In genomic region chr5:24451264-24452029, GRCm38 (mm10) we compare ENCODE assay signal across 8 mouse cellular contexts. TPM values are rescaled to one million over a fixed set of nuclear protein-coding genes. Genes with fewer than 3 reads are reported as not detected.
DNase-seq lines count a peak whose midpoint lies in the region; ATAC-seq and TF ChIP-seq lines count a peak whose summit lies in the region.

No protein-coding gene starts in this region.

- intact Hi-C loops in heart, adult 2 months (cut with DNase I), result loop anchor here (2.0 kb wide), 1 partner anchor 27 kb away; no protein-coding TSS in a partner anchor

- peak; percentile 64; the same call in 1 of the 2 replicates for TF ChIP-seq EP300 in heart, adult 2 months (IDR thresholded peaks at IDR 0.05; ENCODE audit: insufficient read depth, low read depth, low read length)

- TF ChIP-seq POLR2A in heart, adult 2 months (IDR thresholded peaks at IDR 0.05; ENCODE audit: insufficient read depth, low read depth, low read length), result peak; percentile 87

- DNase-seq in 416B (ENCODE audit: low read depth) (peak; percentile 92), liver (peak; percentile 91)
- peak; percentile 93 to 97 for DNase-seq in adrenal gland, postnatal 36 days
- peak; percentile 91 to 93 for DNase-seq in heart, adult 2 months
- peak; percentile 67 to 79 for DNase-seq in kidney, adult 8-10 months
- DNase-seq in spleen, postnatal 36 days (ENCODE audit: low spot score in 2 of 2), result peak; percentile 81 to 84

- H3K27ac ChIP-seq in embryonic facial prominence, embryonic 12.5 days, result peak overlapping the region; percentile 97
- H3K27ac ChIP-seq in heart, adult 2 months, result peak overlapping the region; percentile 93

- H3K4me3 ChIP-seq in embryonic facial prominence, embryonic 12.5 days, result peak overlapping the region; percentile 84
- peak overlapping the region; percentile 70 for H3K4me3 ChIP-seq in heart, adult 2 months

- no peaks in the 10 kb centered on the region for H3K27me3 ChIP-seq in embryonic facial prominence, embryonic 12.5 days
- H3K27me3 ChIP-seq in heart, adult 2 months (ENCODE audit: control insufficient read depth, insufficient read depth, low read length), result no peaks in the 10 kb centered on the region

- 2% methylated on average over 53 of the region's 66 CpGs for WGBS in embryonic facial prominence, embryonic 12.5 days
- WGBS in heart, adult 2 months, result 5% methylated on average over 54 of the region's 66 CpGs

- H3K79me2 ChIP-seq in heart, adult 2 months (replicated peaks; ENCODE audit: control insufficient read depth, insufficient read depth, low read length), result peaks cover 4% of the 10 kb centered on the region; the same call in 1 of the 2 replicates

- no peaks in the 10 kb centered on the region for H3K9me3 ChIP-seq in embryonic facial prominence, embryonic 12.5 days

- H3K4me2 ChIP-seq in embryonic facial prominence, embryonic 12.5 days (replicated peaks), result peak overlapping the region; percentile 97

- peak; percentile 52 for ATAC-seq in embryonic facial prominence, embryonic 12.5 days (ENCODE audit: insufficient number of reproducible peaks, insufficient read depth, low FRiP score, low TSS enrichment)
- peak; percentile 65 for ATAC-seq in monocyte, adult 5-6 weeks (replicated peaks; ENCODE audit: insufficient number of reproducible peaks, low FRiP score, low TSS enrichment, poor library complexity, severe bottlenecking)

- peak overlapping the region; percentile 97 for H3K9ac ChIP-seq in embryonic facial prominence, embryonic 12.5 days
- peak overlapping the region; percentile 90 for H3K9ac ChIP-seq in heart, adult 2 months (ENCODE audit: low read depth, low read length)

- peaks cover 54% of the 10 kb centered on the region for H3K4me1 ChIP-seq in embryonic facial prominence, embryonic 12.5 days
- peaks cover 25% of the 10 kb centered on the region for H3K4me1 ChIP-seq in heart, adult 2 months (ENCODE audit: control insufficient read depth, insufficient read depth, low read length)

- peak; percentile 21; the same call in 1 of the 2 replicates for TF ChIP-seq CTCF in heart, adult 2 months (IDR thresholded peaks at IDR 0.05)

- H3K36me3 ChIP-seq in embryonic facial prominence, embryonic 12.5 days, result no peaks in the 10 kb centered on the region
- no peaks in the 10 kb centered on the region for H3K36me3 ChIP-seq in heart, adult 2 months (ENCODE audit: control insufficient read depth, insufficient read depth, low read length)

RNA-seq across cellular contexts. Expression of gene Agap3, which starts 0.5 kb away (rescaled TPM):
- total RNA-seq in adrenal gland, postnatal 36 days (2021), result 10 to 100 TPM; 83.0 to 83.1 TPM
- 52.4 and 68.6 TPM in 2 replicates for polyA plus RNA-seq in embryonic facial prominence, embryonic 12.5 days (2016; fragmentation: Nextera tagmentation; extraction: Ambion mirVana)
- total RNA-seq in heart, adult 2 months (2021), result 100 to 1,000 TPM in 1 of 2 experiments, 10 to 100 TPM in 1; 88.4 to 103 TPM
- polyA plus RNA-seq in heart, adult 2 months (2012; rRNA removed), result 78.1 and 102 TPM in 2 replicates
- total RNA-seq in monocyte, adult 5-6 weeks (2017), result 30.5 to 41.8 TPM (median 34.6 TPM) in 3 replicates

RNA-seq across cellular contexts. Expression of gene Tmub1, which starts 3.8 kb away (rescaled TPM):
- total RNA-seq in adrenal gland, postnatal 36 days (2021), result 10 to 100 TPM; 11.0 to 16.2 TPM
- polyA plus RNA-seq in embryonic facial prominence, embryonic 12.5 days (2016; fragmentation: Nextera tagmentation; extraction: Ambion mirVana), result 24.7 and 24.9 TPM in 2 replicates
- 10 to 100 TPM; 10.4 to 13.9 TPM for total RNA-seq in heart, adult 2 months (2021)
- polyA plus RNA-seq in heart, adult 2 months (2012; rRNA removed), result 28.5 and 34.0 TPM in 2 replicates
- total RNA-seq in monocyte, adult 5-6 weeks (2017), result 11.8 to 33.4 TPM (median 26.8 TPM) in 3 replicates

RNA-seq across cellular contexts. Expression of gene Fastk, which starts 6.4 kb away (rescaled TPM):
- total RNA-seq in adrenal gland, postnatal 36 days (2021), result 10 to 100 TPM; 89.8 to 91.1 TPM
- 117 and 122 TPM in 2 replicates for polyA plus RNA-seq in embryonic facial prominence, embryonic 12.5 days (2016; fragmentation: Nextera tagmentation; extraction: Ambion mirVana)
- total RNA-seq in heart, adult 2 months (2021), result 100 to 1,000 TPM; 287 to 328 TPM
- 609 and 613 TPM in 2 replicates for polyA plus RNA-seq in heart, adult 2 months (2012; rRNA removed)
- 17.1 to 27.5 TPM (median 26.9 TPM) in 3 replicates for total RNA-seq in monocyte, adult 5-6 weeks (2017)

RNA-seq across cellular contexts. Expression of gene Slc4a2, which starts 27.8 kb away (rescaled TPM):
- 10 to 100 TPM; 44.4 to 62.2 TPM for total RNA-seq in adrenal gland, postnatal 36 days (2021)
- polyA plus RNA-seq in embryonic facial prominence, embryonic 12.5 days (2016; fragmentation: Nextera tagmentation; extraction: Ambion mirVana), result 46.6 and 49.8 TPM in 2 replicates
- total RNA-seq in heart, adult 2 months (2021), result 10 to 100 TPM; 22.4 to 25.9 TPM
- polyA plus RNA-seq in heart, adult 2 months (2012; rRNA removed), result 37.9 and 41.2 TPM in 2 replicates
- total RNA-seq in monocyte, adult 5-6 weeks (2017), result 20.1 to 60.8 TPM (median 32.2 TPM) in 3 replicates

RNA-seq across cellular contexts. Expression of gene Cdk5, which starts 28.1 kb away (rescaled TPM):
- 10 to 100 TPM; 36.5 to 44.0 TPM for total RNA-seq in adrenal gland, postnatal 36 days (2021)
- 62.2 and 63.2 TPM in 2 replicates for polyA plus RNA-seq in embryonic facial prominence, embryonic 12.5 days (2016; fragmentation: Nextera tagmentation; extraction: Ambion mirVana)
- 10 to 100 TPM; 19.9 to 21.7 TPM for total RNA-seq in heart, adult 2 months (2021)
- 42.7 and 51.8 TPM in 2 replicates for polyA plus RNA-seq in heart, adult 2 months (2012; rRNA removed)
- 19.3 to 30.9 TPM (median 26.0 TPM) in 3 replicates for total RNA-seq in monocyte, adult 5-6 weeks (2017)

Comparison
In these comparisons a context has a peak if more than half of its experiments do, and no peak if none do; other contexts are left out.
1. Peak in every context shown above with its lines: DNase-seq, ATAC-seq, H3K4me3 ChIP-seq and H3K27ac ChIP-seq.